Mouse (Mus musculus): Measurements from ENCODE around the gene Tmem255a.

Gene Tmem255a

DNA sequence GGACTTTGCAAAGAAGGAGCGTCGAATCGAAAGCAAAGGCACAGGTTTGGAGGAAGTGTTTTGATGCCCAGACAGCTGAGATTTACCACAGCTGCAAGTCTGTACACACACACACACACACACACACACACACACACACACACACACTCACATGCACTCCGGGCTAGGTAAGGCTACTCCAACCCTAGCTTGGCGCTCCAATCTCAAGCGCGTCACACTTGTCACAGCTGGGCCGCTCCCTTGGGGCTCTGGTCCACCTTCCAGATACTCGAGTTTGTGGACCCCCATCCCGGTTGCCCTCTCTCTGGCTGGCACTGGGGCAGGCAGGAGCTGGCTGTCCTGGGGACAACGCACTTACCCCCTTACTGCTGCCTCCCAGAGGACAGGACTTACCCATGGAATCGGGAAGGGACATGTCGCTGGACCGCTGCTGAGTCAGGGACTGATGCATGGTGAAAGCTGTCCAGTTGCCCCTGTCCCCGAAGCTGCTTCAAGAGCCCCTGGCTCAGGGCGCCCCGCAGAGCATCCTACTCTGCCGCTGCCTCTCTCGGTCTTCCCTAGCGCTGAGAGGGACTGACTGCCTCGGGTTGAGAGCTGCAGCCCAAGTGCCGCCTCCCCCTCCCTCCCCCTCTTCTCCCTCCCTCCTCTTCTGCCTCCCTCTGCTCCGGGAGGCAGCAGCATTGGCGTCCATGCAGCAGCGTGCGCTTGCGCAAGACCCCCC lies at the start of gene Tmem255a:
Gene Tmem255a, minus strand, starts transcription at position 589 of the 721 bp plus-strand sequence.
- peak in 1 of 2 experiments; percentile 12 for DNase-seq

DNA sequence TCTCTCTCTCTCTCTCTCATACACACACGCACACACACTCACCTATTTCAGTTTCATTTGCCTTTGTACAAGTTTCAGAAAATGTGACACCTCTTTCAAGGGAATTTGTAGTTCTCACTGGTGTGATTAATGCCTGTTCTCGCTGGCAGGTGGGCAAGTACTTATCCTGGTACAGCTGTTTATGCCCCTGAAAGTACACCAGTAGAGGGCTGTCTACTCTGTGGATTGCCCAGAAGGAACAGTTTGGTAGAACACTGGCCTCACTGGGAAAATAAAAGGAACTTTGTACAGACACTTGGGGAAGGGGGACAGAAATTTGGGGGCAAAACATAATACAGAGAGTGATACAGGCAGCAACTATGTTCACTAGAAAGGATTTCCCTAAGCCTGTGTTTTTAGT lies 7.4 kb upstream of the Tmem255a start:
- no peak for DNase-seq

DNA sequence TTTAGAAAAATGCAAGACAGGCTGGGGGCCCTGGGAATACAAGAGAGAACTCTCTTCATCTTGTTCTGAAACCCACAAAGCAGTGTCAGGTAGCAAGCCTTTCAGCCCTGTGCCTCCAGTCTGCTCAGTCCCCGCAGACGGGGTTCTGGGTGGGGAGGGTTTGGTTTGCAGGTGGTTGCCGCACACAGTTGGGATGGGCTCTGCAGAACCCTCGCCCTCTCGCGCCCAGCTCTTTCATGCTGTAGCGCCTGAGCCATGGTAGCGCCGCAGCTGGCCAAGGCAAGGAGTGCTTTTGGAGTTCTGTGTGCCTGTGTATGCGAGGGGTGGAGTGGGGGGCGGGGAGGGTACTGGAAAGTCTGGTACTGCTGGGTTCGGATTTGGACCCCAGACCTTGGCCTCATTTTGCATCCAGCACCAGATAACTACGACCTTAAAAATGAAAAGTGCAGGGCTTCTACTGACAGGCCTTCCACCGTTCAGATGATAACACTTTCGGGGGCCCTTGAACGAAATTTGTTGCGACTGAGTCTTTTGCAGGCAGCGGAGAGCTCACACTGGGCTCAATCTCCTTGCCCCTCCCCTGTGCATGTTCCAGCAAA lies 1.8 kb downstream of the Tmem255a start:
- peak in 1 of 2 experiments; percentile 23 for DNase-seq

GRCm38 (mm10) chrX:38249640-38250351 lies 2.4 kb downstream of the Tmem255a start:
- DNase-seq, result peak in 1 of 2 experiments; percentile 17

DNA sequence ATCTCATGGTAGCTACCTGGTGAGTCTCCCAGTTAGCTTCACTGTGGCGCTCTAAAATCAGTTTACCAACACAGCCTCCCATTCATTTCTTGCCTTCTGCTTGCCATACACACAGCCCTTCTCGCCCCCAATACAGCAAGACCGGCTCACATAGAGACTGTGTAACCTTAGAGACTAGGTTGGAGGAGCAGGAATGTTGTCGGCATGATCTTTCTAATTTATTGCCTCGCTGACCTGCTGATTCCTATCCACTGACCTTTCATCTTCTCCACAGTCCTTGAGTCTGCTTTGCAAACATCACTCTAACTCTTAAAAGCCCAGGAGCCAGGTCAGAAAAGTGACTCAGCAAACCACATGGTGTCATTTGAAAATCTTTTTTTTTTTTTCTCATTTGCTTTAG lies 4.6 kb downstream of the Tmem255a start:
- no peak for DNase-seq

GRCm38 (mm10) chrX:38247108-38247507 lies 5.1 kb downstream of the Tmem255a start:
- no peak for DNase-seq

DNA sequence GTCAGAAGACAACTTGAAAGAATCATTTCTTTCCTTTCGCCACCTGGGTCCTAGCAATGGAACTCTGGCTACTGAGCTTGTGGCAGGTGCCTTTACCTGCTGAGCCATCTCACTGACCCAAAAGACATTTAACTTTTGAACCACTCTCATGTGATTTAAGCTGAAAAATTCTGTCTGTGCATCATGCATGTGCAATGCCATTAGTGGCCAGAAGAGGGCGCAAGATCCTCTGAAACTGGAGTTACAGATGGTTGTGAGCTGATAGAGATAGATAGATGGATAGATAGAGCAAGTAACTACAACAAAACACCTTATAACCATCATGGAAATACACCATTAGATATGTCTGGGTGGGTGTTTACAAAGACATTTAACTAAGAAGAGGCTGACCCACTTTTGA lies 14.5 kb downstream of the Tmem255a start:
- peak; percentile 17 to 51 for DNase-seq

GRCm38 (mm10) chrX:38229888-38230287 lies 22.4 kb downstream of the Tmem255a start:
- DNase-seq, result no peak

- DNase-seq, result no peak
Observed at GRCm38 (mm10) chrX:38222757-38223156, 29.5 kb downstream of the Tmem255a start.

DNA sequence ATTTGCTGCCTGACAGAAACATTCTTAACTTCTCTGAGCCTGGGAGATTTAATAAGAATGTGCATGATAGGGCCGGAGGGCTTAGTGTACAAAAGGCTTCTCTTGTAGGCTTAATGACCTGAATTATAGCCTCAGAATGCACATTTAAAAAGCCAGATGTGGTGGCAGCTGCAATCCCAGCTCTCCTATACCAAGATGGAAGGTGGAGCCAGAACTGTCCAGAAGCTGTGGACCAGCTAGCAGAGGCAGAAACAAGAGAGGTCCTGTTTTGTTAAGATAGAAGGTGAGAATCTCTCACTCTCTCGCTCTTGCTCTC lies 34.6 kb downstream of the Tmem255a start:
- DNase-seq, result no peak

- no peak for DNase-seq
Observed at GRCm38 (mm10) chrX:38216986-38217675, 35.1 kb downstream of the Tmem255a start.

DNA sequence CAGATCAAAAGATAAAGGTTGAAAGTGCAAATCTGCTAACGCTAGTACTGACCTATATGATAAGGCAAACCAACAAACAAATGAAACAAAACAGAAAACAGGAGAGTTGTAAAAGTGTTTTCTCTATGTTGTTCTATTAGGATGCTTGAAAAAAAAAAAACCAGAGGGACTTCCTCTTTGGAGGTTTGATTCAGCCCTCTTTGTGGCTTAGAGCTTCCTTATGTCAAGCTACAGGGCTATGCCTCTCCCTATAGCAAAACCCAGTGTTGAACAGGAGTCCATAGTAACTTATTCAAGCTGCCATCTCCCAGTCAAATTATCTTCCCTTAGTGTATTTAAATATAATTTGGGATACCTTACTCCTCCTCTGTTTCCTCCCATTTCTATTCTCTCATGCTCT lies 44.8 kb downstream of the Tmem255a start:
- no peak for DNase-seq

DNA sequence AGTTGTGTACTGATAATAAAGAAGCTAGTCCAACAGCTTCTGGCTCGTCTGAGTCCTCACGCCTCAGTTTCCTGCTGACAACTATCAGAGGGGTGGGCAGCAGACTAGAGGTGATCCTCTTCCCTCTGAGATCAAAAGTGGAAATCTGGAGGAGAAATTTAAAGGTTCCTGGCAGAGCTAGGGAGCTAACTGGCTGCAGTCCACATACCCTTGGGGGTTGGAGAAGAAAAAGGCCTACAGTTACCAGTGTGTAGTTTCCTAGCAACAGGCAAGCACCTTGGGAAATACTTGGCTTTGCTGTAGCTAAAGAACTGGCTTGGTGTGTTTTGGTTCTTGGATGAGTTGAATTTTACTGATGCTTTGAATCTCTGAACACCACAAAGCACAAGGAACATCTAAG lies 50.4 kb downstream of the Tmem255a start:
- DNase-seq, result no peak

DNA sequence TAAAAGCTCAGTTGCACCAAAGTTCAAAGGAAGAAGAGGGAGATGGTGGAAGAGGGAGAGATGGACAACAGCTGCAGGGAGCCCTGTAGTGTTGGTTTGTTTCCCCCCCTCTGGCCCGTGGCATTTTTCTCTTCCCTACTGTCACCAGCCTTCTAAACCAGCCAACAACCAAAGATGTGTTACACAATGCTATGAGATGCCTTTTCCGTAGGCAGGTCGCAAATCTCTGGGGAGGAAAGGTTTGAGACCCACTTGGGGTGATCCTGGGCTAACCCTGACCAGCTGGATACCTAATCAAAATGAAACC lies 61.8 kb downstream of the Tmem255a start:
- DNase-seq, result no peak

DNA sequence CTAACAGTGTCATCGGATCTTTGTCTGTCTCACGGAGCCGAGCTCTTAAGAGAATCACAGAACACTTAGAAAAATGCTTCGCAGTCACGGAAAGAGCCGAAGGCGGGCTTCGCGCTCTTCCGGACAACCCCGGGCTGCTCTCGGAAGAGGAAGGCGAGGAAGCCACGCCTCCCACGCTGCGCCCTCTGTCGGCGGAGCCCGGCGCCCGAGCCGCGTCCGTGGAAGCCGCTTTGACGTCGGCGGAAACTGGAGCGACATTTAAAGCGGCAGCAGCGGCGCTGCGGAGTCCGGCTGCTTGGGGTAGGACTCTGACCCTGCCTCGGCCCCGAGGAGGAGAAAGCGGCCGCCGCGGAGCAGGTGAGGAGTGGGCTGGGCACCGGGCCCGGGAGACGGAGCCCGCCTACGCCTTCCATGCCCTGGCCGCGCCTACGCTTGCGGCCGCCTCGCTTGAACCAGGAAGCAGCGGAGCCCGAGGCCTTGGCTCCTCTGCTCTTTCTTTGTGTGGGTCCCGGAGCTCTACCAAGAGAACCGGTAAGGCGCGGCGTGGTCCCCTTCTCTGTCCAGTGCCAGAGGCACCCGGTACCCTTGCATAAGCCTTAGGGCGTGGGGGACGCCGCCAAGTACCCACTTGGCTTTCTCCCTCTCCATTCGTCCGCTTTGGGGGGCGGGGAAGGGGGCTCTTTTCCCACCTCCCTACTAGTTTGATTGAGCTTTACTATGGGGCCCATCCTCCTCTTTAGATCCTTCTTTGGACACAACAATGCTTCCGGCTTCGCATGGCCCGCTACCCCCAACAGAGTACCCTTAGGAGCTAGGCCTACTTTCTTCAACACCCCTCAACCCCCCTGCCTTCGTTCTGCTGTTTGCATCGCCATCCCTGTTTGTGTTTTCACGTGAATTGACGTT lies 62.4 kb downstream of the Tmem255a start, which contains the start of gene Zbtb33:
Gene Zbtb33, plus strand, starts transcription at position 242 of the 906 bp plus-strand sequence.
- DNase-seq, result peak; percentile 77 to 86

GRCm38 (mm10) chrX:38185520-38185919 lies 66.7 kb downstream of the Tmem255a start:
- DNase-seq, result no peak

GRCm38 (mm10) chrX:38181608-38182258 lies 70.5 kb downstream of the Tmem255a start:
- DNase-seq, result peak; percentile 38 to 74

- DNase-seq, result peak in 1 of 2 experiments; percentile 23
Observed at GRCm38 (mm10) chrX:38180656-38181607, 71.3 kb downstream of the Tmem255a start.

- DNase-seq, result peak in 1 of 2 experiments; percentile 32
Observed at GRCm38 (mm10) chrX:38179891-38180310, 72.3 kb downstream of the Tmem255a start.

GRCm38 (mm10) chrX:38166592-38166991 lies 85.6 kb downstream of the Tmem255a start:
- no peak for DNase-seq

DNA sequence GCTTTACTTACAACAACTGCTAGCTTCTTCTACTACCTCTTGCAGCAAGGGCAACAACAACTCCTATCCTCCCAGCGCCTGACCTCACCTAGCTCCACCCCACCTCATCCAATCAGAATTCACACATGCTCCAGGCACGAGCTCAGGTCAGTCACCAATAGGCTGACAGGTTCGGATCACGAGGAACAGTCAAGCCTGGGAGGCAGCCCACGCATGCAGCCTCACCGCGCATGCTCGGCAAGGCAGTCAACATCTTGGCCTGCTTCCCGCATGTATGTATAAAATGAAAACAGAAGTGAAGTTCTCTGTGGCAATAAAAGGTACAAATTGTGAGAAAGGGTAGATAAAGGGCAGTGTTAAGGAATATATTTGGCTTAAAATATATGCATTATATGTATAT lies 86.2 kb downstream of the Tmem255a start:
- no peak for DNase-seq

Data from spleen, adult 18-20 months (tissue).